Mouse (Mus musculus) brain, embryonic 14.5 days (tissue): ENCODE data around the gene Ncbp3.

ENCODE experiments used
- CTCF ChIP-seq: fragments of 200-500 bp; IDR thresholded peaks from 2 replicates; pipeline ENCODE4 v1.5.1; 2012; ENCODE audit warnings: inconsistent platforms, mild to moderate bottlenecking, moderate library complexity, borderline replicate concordance; ENCODE audit not compliant: insufficient read depth, insufficient read length; ENCODE audit errors: extremely low read depth
- POLR2A ChIP-seq: fragments of 200-500 bp; IDR thresholded peaks from 2 replicates; pipeline ENCODE4 v1.6.1; 2012; ENCODE audit warnings: mild to moderate bottlenecking, inconsistent platforms, borderline replicate concordance; ENCODE audit not compliant: poor library complexity, insufficient read depth, insufficient read length, severe bottlenecking; ENCODE audit errors: extremely low read depth

DNA sequence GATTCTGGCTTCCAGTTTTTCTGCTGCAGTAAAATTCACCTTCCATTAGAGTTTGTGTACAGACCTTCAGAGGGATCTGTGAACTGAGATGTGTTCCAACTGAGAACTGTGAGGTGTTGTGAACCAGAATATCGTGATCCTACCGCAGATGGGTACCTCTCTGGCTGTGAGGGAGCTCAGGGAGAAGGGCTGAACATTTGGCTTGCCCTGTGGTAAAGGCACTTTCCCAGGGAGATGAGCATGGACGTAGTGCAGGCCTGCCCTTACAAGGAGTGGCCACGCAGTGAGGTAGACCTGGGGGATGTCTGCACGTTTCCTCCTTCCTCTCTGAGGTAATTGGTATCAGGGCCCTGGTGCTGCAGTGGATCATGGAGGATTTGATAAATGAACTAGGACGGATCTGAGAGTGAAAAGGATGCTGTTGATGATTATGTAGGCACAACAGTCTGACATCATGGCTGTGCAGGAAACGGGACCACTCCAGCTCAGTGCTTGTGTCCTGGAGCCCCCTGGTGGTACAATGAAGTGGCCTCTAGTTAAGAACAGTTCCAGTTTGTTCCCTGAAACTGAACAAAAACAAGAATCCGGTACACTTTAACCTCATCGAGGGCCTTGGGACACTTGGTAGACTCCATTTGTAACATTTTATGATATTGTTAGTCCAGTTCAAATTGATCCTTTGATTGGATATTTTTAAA lies 8.3 kb upstream of the Ncbp3 start:
- peak; percentile 82 for TF ChIP-seq CTCF
- no peak for TF ChIP-seq POLR2A
